ENCODE assay signal across 25 mouse cellular contexts in the genomic region with DNA sequence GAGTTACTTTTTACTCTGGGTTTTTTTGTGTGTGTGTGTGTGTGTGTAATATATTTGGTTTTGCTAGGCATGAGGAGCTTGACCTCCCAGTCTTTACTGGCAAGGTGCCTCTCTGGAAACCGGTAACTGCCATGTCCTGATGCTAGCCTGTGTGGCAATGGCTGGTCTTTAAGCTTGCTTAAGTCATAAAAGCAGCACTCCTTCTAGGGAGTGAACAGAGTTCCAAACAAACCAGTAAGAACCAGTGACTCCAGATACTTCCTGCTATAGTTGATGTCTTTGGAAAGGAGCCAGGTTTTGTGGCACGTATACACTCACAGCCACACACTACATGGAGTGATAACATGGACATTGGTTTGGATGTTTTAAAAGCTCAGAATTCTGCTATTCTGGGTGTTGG. TPM values are rescaled to one million over a fixed set of nuclear protein-coding genes. Genes with fewer than 3 reads are reported as not detected.
DNase-seq lines count a peak whose midpoint lies in the region; ATAC-seq and TF ChIP-seq lines count a peak whose summit lies in the region.
"Had no signal": no experiment of that assay in that cellular context is flagged by ENCODE, and none has a peak within 500 bp of the region (broad histone marks: within the 10 kb centered on the region; RNA-seq: fewer than 3 reads in every experiment).

No protein-coding gene starts in this region.

- intact Hi-C loops in gastrocnemius, adult 2 months (cut with DNase I) = no loop called here
- intact Hi-C loops in gastrocnemius, postnatal 36 days (cut with DNase I) = no loop called here

- no peak for TF ChIP-seq EP300 in lung, postnatal 0 days (IDR thresholded peaks at IDR 0.05)
- TF ChIP-seq EP300 in stomach, postnatal 0 days (optimal IDR thresholded peaks at IDR 0.05) = no peak

- H3K36me3 ChIP-seq in lung, postnatal 0 days (ENCODE audit: insufficient read depth, low read length) = no peaks in the 10 kb centered on the region
- H3K36me3 ChIP-seq in intestine, embryonic 16.5 days (ENCODE audit: control insufficient read depth, insufficient read depth, low read length) = 0 out of 2 replicates have a peak, but pooled peaks cover 4% of the 10 kb centered on the region
- H3K36me3 ChIP-seq in stomach, postnatal 0 days (ENCODE audit: control insufficient read depth, insufficient read depth, low read length) = no peaks in the 10 kb centered on the region
- peaks cover 20% of the 10 kb centered on the region for H3K36me3 ChIP-seq in forebrain, embryonic 10.5 days (replicated peaks)
- H3K36me3 ChIP-seq: hindbrain, embryonic 15.5 days; limb, embryonic 15.5 days; neural tube, embryonic 12.5 days had no signal

- peaks cover 7% of the 10 kb centered on the region; the same call in 1 of the 2 replicates for H3K4me1 ChIP-seq in lung, postnatal 0 days (ENCODE audit: insufficient read depth, low read depth, low read length)
- H3K4me1 ChIP-seq in lung, adult 2 months (ENCODE audit: control insufficient read depth, insufficient read depth, low read length) = peaks cover 19% of the 10 kb centered on the region
- H3K4me1 ChIP-seq in intestine, embryonic 16.5 days (ENCODE audit: control insufficient read depth, insufficient read depth, low read length) = peaks cover 17% of the 10 kb centered on the region
- 0 out of 2 replicates have a peak, but pooled peaks cover 2% of the 10 kb centered on the region for H3K4me1 ChIP-seq in stomach, postnatal 0 days (replicated peaks; ENCODE audit: control insufficient read depth, insufficient read depth)
- H3K4me1 ChIP-seq in forebrain, embryonic 10.5 days = peaks cover 8% of the 10 kb centered on the region; the same call in 1 of the 2 replicates

- no peak for TF ChIP-seq POLR2A in lung, adult 2 months (IDR thresholded peaks at IDR 0.05; ENCODE audit: borderline replicate concordance, extremely low read depth, low read depth, low read length)

- H3K9me3 ChIP-seq in lung, postnatal 0 days (ENCODE audit: low read length) = no peaks in the 10 kb centered on the region
- H3K9me3 ChIP-seq in intestine, embryonic 16.5 days (ENCODE audit: control insufficient read depth, low read length) = no peaks in the 10 kb centered on the region
- no peaks in the 10 kb centered on the region for H3K9me3 ChIP-seq in stomach, postnatal 0 days (ENCODE audit: control insufficient read depth, low read length)
- no peaks in the 10 kb centered on the region for H3K9me3 ChIP-seq in forebrain, embryonic 10.5 days
- H3K9me3 ChIP-seq: embryonic facial prominence, embryonic 10.5 days; forebrain, embryonic 12.5 days; heart, embryonic 10.5 days; hindbrain, embryonic 15.5 days; limb, embryonic 15.5 days; midbrain, embryonic 12.5 days; neural tube, embryonic 12.5 days had no signal

- DNase-seq in gastrocnemius, adult 2 months = no peak
- DNase-seq in gastrocnemius, postnatal 36 days = no peak
- DNase-seq in lung, postnatal 0 days (ENCODE audit: low spot score) = peak; percentile 37
- no peak for DNase-seq in lung, adult 2 months
- DNase-seq in stomach, postnatal 0 days (ENCODE audit: low spot score) = no peak
- no peak for DNase-seq in layer of hippocampus, postnatal 14 days (ENCODE audit: low spot score in 2 of 2)
- no peak for DNase-seq in forebrain, embryonic 10.5 days (ENCODE audit: extremely low spot score, low spot score)
- DNase-seq: adrenal gland, postnatal 10 days; cerebellum, adult 8-10 months; kidney, adult 2 months; left cerebral cortex, postnatal 4 days; lung, adult 18-20 months; right cerebral cortex, postnatal 14 days; spleen, adult 18-20 months; thymus, postnatal 14 days had no signal

- no peak overlapping the region for H3K4me2 ChIP-seq in lung, postnatal 0 days (replicated peaks; ENCODE audit: low read depth, low read length)
- no peak overlapping the region for H3K4me2 ChIP-seq in intestine, embryonic 16.5 days (ENCODE audit: low read depth, low read length)
- H3K4me2 ChIP-seq in stomach, postnatal 0 days (replicated peaks; ENCODE audit: low read depth) = no peak overlapping the region
- H3K4me2 ChIP-seq: forebrain, embryonic 12.5 days; hindbrain, embryonic 15.5 days; limb, embryonic 15.5 days; midbrain, embryonic 12.5 days; neural tube, embryonic 12.5 days had no signal

- no peak for TF ChIP-seq CTCF in gastrocnemius, adult 2 months (IDR thresholded peaks at IDR 0.05)
- TF ChIP-seq CTCF in lung, postnatal 0 days (IDR thresholded peaks at IDR 0.05) = no peak
- no peak for TF ChIP-seq CTCF in lung, adult 2 months (IDR thresholded peaks at IDR 0.05; ENCODE audit: insufficient read depth, low read length)
- no peak for TF ChIP-seq CTCF in stomach, postnatal 0 days (IDR thresholded peaks at IDR 0.05; ENCODE audit: low read depth)

- H3K27ac ChIP-seq in gastrocnemius, adult 2 months = peak overlapping the region; percentile 48; the same call in 1 of the 2 replicates
- H3K27ac ChIP-seq in lung, postnatal 0 days (ENCODE audit: low read length) = no peak overlapping the region
- no peak overlapping the region for H3K27ac ChIP-seq in intestine, embryonic 16.5 days (ENCODE audit: low read length)
- H3K27ac ChIP-seq in stomach, postnatal 0 days (replicated peaks) = no peak overlapping the region
- no peak overlapping the region for H3K27ac ChIP-seq in forebrain, embryonic 10.5 days
- H3K27ac ChIP-seq: embryonic facial prominence, embryonic 10.5 days; forebrain, embryonic 12.5 days; heart, embryonic 10.5 days; hindbrain, embryonic 15.5 days; kidney, postnatal 0 days; limb, embryonic 15.5 days; midbrain, embryonic 12.5 days; neural tube, embryonic 12.5 days had no signal

- no peak overlapping the region for H3K9ac ChIP-seq in lung, postnatal 0 days (replicated peaks; ENCODE audit: low read depth)
- no peak overlapping the region for H3K9ac ChIP-seq in intestine, embryonic 16.5 days (ENCODE audit: low read depth, low read length)
- no peak overlapping the region for H3K9ac ChIP-seq in stomach, postnatal 0 days (ENCODE audit: low read length)
- H3K9ac ChIP-seq: forebrain, embryonic 12.5 days; hindbrain, embryonic 15.5 days; limb, embryonic 15.5 days; midbrain, embryonic 12.5 days; neural tube, embryonic 12.5 days had no signal

- no peak overlapping the region for H3K4me3 ChIP-seq in gastrocnemius, adult 2 months
- H3K4me3 ChIP-seq in lung, postnatal 0 days (ENCODE audit: low read depth, low read length) = no peak overlapping the region
- H3K4me3 ChIP-seq in lung, adult 2 months (replicated peaks; ENCODE audit: extremely low read depth, low read depth, low read length) = no peak overlapping the region
- no peak overlapping the region for H3K4me3 ChIP-seq in intestine, embryonic 16.5 days (ENCODE audit: low read length)
- H3K4me3 ChIP-seq in stomach, postnatal 0 days (ENCODE audit: low read depth, low read length) = no peak overlapping the region
- H3K4me3 ChIP-seq in forebrain, embryonic 10.5 days = no peak overlapping the region
- H3K4me3 ChIP-seq: embryonic facial prominence, embryonic 10.5 days; forebrain, embryonic 12.5 days; heart, embryonic 10.5 days; hindbrain, embryonic 15.5 days; limb, embryonic 15.5 days; midbrain, embryonic 12.5 days; neural tube, embryonic 12.5 days had no signal

- peak; percentile 30 for ATAC-seq in lung, postnatal 0 days
- ATAC-seq in intestine, embryonic 16.5 days = peak; percentile 61
- ATAC-seq in stomach, postnatal 0 days (ENCODE audit: low FRiP score, low TSS enrichment) = peak; percentile 69
- ATAC-seq: Patski had no signal

- no peaks in the 10 kb centered on the region for H3K27me3 ChIP-seq in lung, postnatal 0 days (replicated peaks; ENCODE audit: insufficient read depth, low read length)
- H3K27me3 ChIP-seq in intestine, embryonic 16.5 days (replicated peaks; ENCODE audit: control insufficient read depth, insufficient read depth, low read length) = no peaks in the 10 kb centered on the region
- H3K27me3 ChIP-seq in stomach, postnatal 0 days (ENCODE audit: control insufficient read depth, insufficient read depth, low read length) = no peaks in the 10 kb centered on the region
- H3K27me3 ChIP-seq in forebrain, embryonic 10.5 days (ENCODE audit: poor library complexity, severe bottlenecking) = no peaks in the 10 kb centered on the region
- H3K27me3 ChIP-seq: forebrain, embryonic 12.5 days; hindbrain, embryonic 15.5 days; limb, embryonic 15.5 days; midbrain, embryonic 12.5 days; neural tube, embryonic 12.5 days; Patski had no signal

- WGBS in lung, postnatal 0 days = 25% methylated on average over 2 of the region's 2 CpGs
- 36% methylated on average over 2 of the region's 2 CpGs for WGBS in lung, adult 2 months
- WGBS in intestine, embryonic 16.5 days = 50% methylated on average over 2 of the region's 2 CpGs
- WGBS in stomach, postnatal 0 days = 40% methylated on average over 2 of the region's 2 CpGs
- WGBS in forebrain, embryonic 10.5 days = 96% methylated on average over 2 of the region's 2 CpGs

RNA-seq across cellular contexts. Expression of a gene that starts 24.2 kb away (rescaled TPM):
- 10 to 100 TPM; 40.2 to 44.9 TPM for total RNA-seq in gastrocnemius, adult 2 months (2021)
- total RNA-seq in gastrocnemius, postnatal 36 days (2021) = 10 to 100 TPM; 32.6 to 34.5 TPM
- polyA plus RNA-seq in lung, postnatal 0 days (2015; fragmentation: Nextera tagmentation; extraction: Ambion mirVana) = 41.6 and 47.0 TPM in 2 replicates
- polyA plus RNA-seq in lung, adult 2 months (2012; rRNA removed) = 37.1 and 51.8 TPM in 2 replicates
- polyA plus RNA-seq in intestine, embryonic 16.5 days (2015; fragmentation: Nextera tagmentation; extraction: Ambion mirVana) = 101 and 114 TPM in 2 replicates
- 56.5 and 56.8 TPM in 2 replicates for polyA plus RNA-seq in stomach, postnatal 0 days (2015; fragmentation: Nextera tagmentation; extraction: Ambion mirVana)
- 10 to 100 TPM; 51.1 to 53.1 TPM for total RNA-seq in layer of hippocampus, postnatal 14 days (2021)
- 62.8 and 64.2 TPM in 2 replicates for polyA plus RNA-seq in forebrain, embryonic 10.5 days (2016; fragmentation: Nextera tagmentation; extraction: Ambion mirVana)
